Mouse (Mus musculus) neural tube, embryonic 12.5 days (tissue): ENCODE results near the gene Gm6121. TPM values are rescaled to one million over a fixed set of nuclear protein-coding genes. Genes with fewer than 3 reads are reported as not detected.
"Not testable (repeated sequence)": the region's sequence is repeated elsewhere in the genome, so short reads cannot be mapped to it uniquely, and the experiment has no call there.

Source experiments
- ATAC-seq: fragments of 200-750 bp; cut with Nextera tagmentation; 2 replicates; pipeline ENCODE4 v1.8.0; 2017; ENCODE audit warnings: low read depth, mild to moderate bottlenecking, moderate TSS enrichment, moderate library complexity; ENCODE audit not compliant: low FRiP score
- H3K27ac ChIP-seq: fragments of 300-500 bp; sonication (generic); 2 replicates; pipeline ENCODE4 v1.5.1; 2016
- H3K27me3 ChIP-seq: fragments of 300-500 bp; sonication (generic); replicated peaks from 2 replicates; pipeline ENCODE4 v1.6.1; 2016; ENCODE audit warnings: mild to moderate bottlenecking
- H3K36me3 ChIP-seq: fragments of 300-500 bp; sonication (generic); 2 replicates; pipeline ENCODE4 v1.6.1; 2016; ENCODE audit warnings: mild to moderate bottlenecking
- H3K4me1 ChIP-seq: fragments of 300-500 bp; sonication (generic); 2 replicates; pipeline ENCODE4 v1.6.1; 2016
- H3K4me2 ChIP-seq: fragments of 300-500 bp; sonication (generic); replicated peaks from 2 replicates; pipeline ENCODE4 v1.6.1; 2016; ENCODE audit warnings: mild to moderate bottlenecking
- H3K4me3 ChIP-seq: fragments of 300-500 bp; sonication (generic); 2 replicates; pipeline ENCODE4 v1.5.1; 2016
- H3K9ac ChIP-seq: fragments of 300-500 bp; sonication (generic); 2 replicates; pipeline ENCODE4 v1.6.1; 2016; ENCODE audit warnings: mild to moderate bottlenecking
- H3K9me3 ChIP-seq: fragments of 300-500 bp; sonication (generic); 2 replicates; pipeline ENCODE4 v1.6.1; 2016; ENCODE audit warnings: mild to moderate bottlenecking
- WGBS: fragments of 180-500 bp; shearing (Covaris S2); methylation state at CpG from one replicate; pipeline ENCODE4 v1.1.7; 2016; 5-methylcytosine and 5-hydroxymethylcytosine counted together
- polyA plus RNA-seq: library from polyadenylated mRNA; unstranded; fragments of >200 nt; fragmentation: Nextera tagmentation; extraction: Ambion mirVana; gene quantifications from 2 replicates; pipeline ENCODE4 v1.2.1, GENCODE M21; 2016

Gene Gm6121
- not detected in 2 replicates for polyA plus RNA-seq

DNA sequence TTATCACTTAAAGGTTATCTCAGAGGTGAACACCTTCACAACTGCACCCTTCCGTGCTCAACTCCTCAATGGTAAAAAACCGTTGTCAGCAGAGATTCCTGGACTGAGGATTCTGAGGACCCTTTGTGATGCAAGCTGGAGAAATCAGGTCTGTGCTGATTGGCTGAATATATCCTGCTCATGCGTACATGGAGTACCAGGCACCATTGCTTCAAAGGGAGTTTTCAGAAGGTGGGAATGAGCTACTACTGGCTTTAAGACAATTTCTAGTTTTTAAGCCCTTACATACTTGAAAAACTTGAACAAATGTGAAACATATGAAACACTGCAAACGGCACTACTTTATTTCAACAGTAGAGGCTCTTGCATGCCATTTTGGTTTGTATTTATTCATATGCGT, at the start of gene Gm6121:
TSS of gene Gm6121 (minus strand) at position 101 of the 400 bp plus-strand sequence.
- ATAC-seq, H3K27me3 ChIP-seq, H3K4me3 ChIP-seq, H3K27ac ChIP-seq, H3K4me2 ChIP-seq, H3K36me3 ChIP-seq, H3K9ac ChIP-seq, H3K4me1 ChIP-seq, H3K9me3 ChIP-seq: not testable (repeated sequence)
- WGBS: no CpG with 5 or more reads among the region's 5 CpGs

Other genes starting within 250 kb of the Gm6121 start
- gene Gm14525, start 233.1 kb downstream of the Gm6121 start, polyA plus RNA-seq: not detected in 2 replicates